Mouse (Mus musculus) brain, embryonic 14.5 days (tissue): Measurements from ENCODE around the gene Fgf5. TPM values are rescaled to one million over a fixed set of nuclear protein-coding genes. Genes with fewer than 3 reads are reported as not detected.
A peak's percentile ranks its signal among the peaks of the same experiment; 100 is the strongest.

Experiments
- DNase-seq: peaks from one replicate; pipeline ENCODE4 v3.0.0-alpha.2; 2011; ENCODE audit warnings: low read depth
- CTCF ChIP-seq: fragments of 200-500 bp; IDR thresholded peaks from 2 replicates; pipeline ENCODE4 v1.5.1; 2012; ENCODE audit warnings: inconsistent platforms, mild to moderate bottlenecking, moderate library complexity, borderline replicate concordance; ENCODE audit not compliant: insufficient read depth, insufficient read length; ENCODE audit errors: extremely low read depth
- POLR2A ChIP-seq: fragments of 200-500 bp; IDR thresholded peaks from 2 replicates; pipeline ENCODE4 v1.6.1; 2012; ENCODE audit warnings: mild to moderate bottlenecking, inconsistent platforms, borderline replicate concordance; ENCODE audit not compliant: poor library complexity, insufficient read depth, insufficient read length, severe bottlenecking; ENCODE audit errors: extremely low read depth
- polyA plus RNA-seq: library from polyadenylated mRNA; depleted of rRNA; stranded (reverse); fragments of >200 nt; gene quantifications from 2 replicates; pipeline ENCODE4 v1.2.3, GENCODE M21; 2012; rRNA removed

Fgf5 gene
- polyA plus RNA-seq: 0.33 and 0.43 TPM in 2 replicates

DNA sequence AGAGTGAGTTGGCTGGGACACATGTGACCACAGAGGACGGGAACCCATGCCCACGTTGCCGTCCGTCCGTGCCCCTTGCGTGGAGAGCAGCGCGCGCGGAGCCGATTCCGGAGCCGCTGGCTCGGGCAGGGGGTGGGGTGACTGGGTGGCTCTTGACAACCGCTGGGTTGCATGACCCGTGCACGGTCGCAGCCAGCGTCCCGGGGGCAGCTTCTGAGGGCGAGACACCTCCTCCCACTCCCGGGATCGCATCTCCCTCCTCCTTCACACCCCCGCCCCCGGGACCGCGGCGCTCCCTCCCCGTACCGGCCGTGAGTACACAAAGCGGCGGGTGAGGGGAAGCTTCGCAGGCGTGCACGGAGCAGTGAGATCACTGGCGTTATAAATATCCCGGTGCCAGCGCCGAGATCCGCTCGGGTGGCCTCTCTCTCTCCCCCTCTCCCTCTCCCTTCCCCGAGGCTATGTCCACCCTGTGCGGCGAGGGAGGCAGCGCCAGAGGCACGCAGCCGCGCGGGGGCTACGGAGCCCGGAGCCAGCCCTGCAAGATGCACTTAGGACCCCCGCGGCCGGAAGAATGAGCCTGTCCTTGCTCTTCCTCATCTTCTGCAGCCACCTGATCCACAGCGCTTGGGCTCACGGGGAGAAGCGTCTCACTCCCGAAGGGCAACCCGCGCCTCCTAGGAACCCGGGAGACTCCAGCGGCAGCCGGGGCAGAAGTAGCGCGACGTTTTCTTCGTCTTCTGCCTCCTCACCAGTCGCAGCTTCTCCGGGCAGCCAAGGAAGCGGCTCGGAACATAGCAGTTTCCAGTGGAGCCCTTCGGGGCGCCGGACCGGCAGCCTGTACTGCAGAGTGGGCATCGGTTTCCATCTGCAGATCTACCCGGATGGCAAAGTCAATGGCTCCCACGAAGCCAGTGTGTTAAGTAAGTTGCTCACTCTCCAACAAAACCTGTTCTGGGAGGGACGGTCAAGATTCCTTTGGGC lies at the start of gene Fgf5:
Gene Fgf5 (plus strand): TSS at position 347 of the 984 bp plus-strand sequence.
- TF ChIP-seq CTCF (no peak), POLR2A (0 out of 2 replicates have a peak, but pooled peaks have one; percentile 6)
- peak; percentile 71 for DNase-seq

GRCm38 (mm10) chr5:98212501-98212900 lies 41.5 kb upstream of the Fgf5 start:
- DNase-seq: no peak
- TF ChIP-seq CTCF (no peak), POLR2A (no peak)

DNA sequence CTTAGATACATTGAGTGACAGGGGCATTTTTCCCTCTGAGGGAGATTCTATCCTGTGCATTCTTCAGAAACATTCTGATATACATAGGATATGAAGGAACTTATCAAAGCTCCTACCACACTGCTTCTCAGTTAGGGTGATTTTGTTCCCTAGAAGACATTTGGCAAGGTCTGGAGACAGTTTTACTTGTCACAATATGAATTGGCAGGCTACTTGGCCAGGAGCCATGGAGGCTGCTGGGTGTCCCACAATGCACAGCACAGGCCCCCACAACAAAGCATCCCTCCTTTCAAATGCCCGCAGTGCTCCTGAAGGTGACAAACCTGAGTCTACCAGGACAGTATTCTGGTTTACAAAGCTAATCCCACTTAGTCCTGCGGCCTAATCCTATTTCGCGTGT lies 32.0 kb upstream of the Fgf5 start:
- TF ChIP-seq POLR2A: no peak
- TF ChIP-seq CTCF: no peak
- DNase-seq: peak; percentile 57

DNA sequence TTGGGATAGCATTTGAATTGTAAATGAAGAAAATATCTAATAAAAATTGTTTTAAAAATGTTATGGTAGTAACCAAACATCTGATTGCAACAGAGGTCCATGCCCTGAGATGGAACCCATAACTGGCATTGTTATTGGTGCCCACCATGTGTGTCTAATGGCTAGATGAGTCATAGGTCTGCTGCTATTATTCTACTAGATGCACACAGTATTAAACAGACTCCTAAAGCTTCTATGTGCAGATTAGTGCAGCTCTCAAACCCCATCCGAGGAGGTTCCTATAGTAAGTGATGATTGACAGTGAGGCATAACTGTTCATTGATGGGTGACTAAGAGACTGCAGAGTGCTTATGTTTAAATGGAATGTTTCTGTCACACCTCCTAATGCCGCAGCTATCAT lies 27.3 kb upstream of the Fgf5 start:
- DNase-seq: no peak
- no peak for TF ChIP-seq POLR2A
- TF ChIP-seq CTCF: no peak

GRCm38 (mm10) chr5:98229456-98229855 lies 24.5 kb upstream of the Fgf5 start:
- TF ChIP-seq CTCF (no peak), POLR2A (no peak)
- DNase-seq: no peak

GRCm38 (mm10) chr5:98238466-98238865 lies 15.5 kb upstream of the Fgf5 start:
- DNase-seq: no peak
- TF ChIP-seq CTCF: no peak
- TF ChIP-seq POLR2A: no peak

- no peak for DNase-seq
- no peak for TF ChIP-seq CTCF
- no peak for TF ChIP-seq POLR2A
These were observed 12.6 kb upstream of the Fgf5 start for GRCm38 (mm10) chr5:98241322-98241829.

GRCm38 (mm10) chr5:98245303-98245702 lies 8.7 kb upstream of the Fgf5 start:
- TF ChIP-seq POLR2A (no peak), CTCF (no peak)
- DNase-seq: no peak

GRCm38 (mm10) chr5:98245976-98246375 lies 8.0 kb upstream of the Fgf5 start:
- DNase-seq: no peak
- TF ChIP-seq CTCF (no peak), POLR2A (no peak)

DNA sequence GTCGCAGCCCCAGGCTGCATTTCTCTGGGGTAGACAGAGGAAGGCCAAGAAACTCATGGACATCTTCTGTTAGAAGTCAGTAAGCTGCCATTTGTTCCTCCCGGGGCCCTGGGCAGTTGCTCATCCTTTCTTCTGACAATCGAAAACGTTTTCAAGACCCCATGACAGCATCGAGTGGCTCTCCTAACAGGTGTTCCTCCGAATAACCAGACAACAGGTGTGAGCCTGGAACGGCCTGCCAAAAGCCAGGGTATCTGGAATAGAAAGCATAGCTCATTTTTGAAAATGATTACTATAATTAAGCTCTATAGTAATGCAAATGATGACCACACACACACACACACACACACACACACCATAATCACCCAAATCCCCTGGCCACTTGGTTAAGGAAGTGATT lies 7.2 kb upstream of the Fgf5 start:
- no peak for DNase-seq
- no peak for TF ChIP-seq CTCF
- TF ChIP-seq POLR2A: no peak

DNA sequence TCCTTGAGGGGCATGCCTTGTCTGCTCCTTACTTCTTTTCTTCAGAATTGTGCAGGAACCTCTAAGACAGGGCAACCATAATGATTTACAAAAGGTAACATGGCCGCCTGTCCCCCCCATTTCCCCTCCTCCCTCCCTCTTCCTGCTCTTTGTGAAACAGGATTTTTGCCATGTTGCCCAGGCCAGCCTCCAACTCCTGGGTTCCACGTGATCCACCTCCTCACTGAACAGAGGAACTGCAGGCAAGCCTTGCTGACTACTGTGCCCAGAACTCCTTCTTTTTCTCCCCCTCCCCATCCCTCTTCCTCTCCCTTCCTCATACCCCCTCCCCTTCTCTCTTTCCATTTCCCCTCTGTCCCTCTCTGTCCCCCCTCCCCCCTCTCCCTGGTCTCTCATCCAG lies 6.5 kb upstream of the Fgf5 start:
- no peak for DNase-seq
- TF ChIP-seq CTCF: no peak
- no peak for TF ChIP-seq POLR2A

- no peak for TF ChIP-seq POLR2A
- TF ChIP-seq CTCF: no peak
- no peak for DNase-seq
These were observed 837 bp upstream of the Fgf5 start for GRCm38 (mm10) chr5:98253147-98253546.

- DNase-seq: peak; percentile 59
- TF ChIP-seq CTCF (no peak), POLR2A (no peak)
These were observed 1.2 kb downstream of the Fgf5 start for GRCm38 (mm10) chr5:98255176-98255575.
